Mouse (Mus musculus): ENCODE data around the gene Spesp1. TPM values are rescaled to one million over a fixed set of nuclear protein-coding genes. Genes with fewer than 3 reads are reported as not detected.

Gene Spesp1
- polyA plus RNA-seq (2014; fragmentation: Illumina TruSeq; extraction: RNeasy Lipid Tissue Mini Kit (QIAGEN cat#74804); ENCODE audit: low read depth, low replicate concordance) = not detected

DNA sequence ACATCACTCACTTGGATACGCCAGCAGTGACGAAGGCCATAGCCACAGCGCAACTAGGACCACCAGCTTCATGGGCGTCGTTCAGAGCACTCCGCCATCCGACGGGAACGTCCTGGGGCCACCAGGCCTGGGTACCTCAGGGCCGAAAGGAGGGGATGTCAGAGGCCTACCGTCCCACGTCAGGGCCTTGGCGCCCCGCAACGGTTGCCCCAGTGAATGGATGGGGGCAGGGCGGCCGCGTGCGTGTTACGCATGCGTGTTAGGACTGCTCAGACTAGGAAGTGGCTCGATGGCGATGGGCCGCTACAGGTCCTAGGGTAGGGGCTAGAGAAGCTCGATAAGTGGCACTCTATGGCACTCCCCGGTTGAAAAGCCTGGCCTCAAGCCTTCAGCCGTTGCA, at the start of gene Spesp1:
Spesp1 (minus strand) TSS at position 218 of the 400 bp plus-strand sequence.

Other genes starting within 250 kb of the Spesp1 start
- gene Glce, start 159.6 kb downstream of the Spesp1 start, polyA plus RNA-seq (2014; fragmentation: Illumina TruSeq; extraction: RNeasy Lipid Tissue Mini Kit (QIAGEN cat#74804); ENCODE audit: low read depth, low replicate concordance) = 9.7 TPM
- 338 TPM for gene Anp32a, start 59.1 kb upstream of the Spesp1 start, polyA plus RNA-seq (2014; fragmentation: Illumina TruSeq; extraction: RNeasy Lipid Tissue Mini Kit (QIAGEN cat#74804); ENCODE audit: low read depth, low replicate concordance)

Measured in heart, adult 10 weeks (tissue).